Mouse (Mus musculus): ENCODE results near the gene Trim67.

Gene Trim67

DNA sequence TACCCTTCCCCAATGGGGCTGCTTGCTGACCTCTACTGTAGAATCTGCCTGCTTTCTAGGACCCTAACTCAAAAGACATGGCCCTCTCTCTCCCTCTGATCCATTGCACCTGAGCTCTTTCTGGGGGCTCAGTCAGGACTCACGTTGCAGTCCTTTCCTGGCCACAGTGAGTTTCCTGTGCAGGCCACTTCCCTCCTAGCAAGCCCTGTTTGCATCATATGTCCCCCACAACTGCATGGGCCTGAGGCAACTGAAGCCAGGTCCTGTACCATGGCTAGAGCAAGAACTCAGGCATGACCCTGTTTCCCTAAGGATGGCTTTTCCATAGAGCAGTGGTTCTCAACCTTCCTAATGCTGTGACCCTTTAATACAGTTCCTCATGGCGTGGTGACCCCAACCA lies 45.1 kb downstream of the Trim67 start:
- no peak for TF ChIP-seq GATA4 (IDR thresholded peaks at IDR 0.05; ENCODE audit: insufficient replicate concordance, low read length)

DNA sequence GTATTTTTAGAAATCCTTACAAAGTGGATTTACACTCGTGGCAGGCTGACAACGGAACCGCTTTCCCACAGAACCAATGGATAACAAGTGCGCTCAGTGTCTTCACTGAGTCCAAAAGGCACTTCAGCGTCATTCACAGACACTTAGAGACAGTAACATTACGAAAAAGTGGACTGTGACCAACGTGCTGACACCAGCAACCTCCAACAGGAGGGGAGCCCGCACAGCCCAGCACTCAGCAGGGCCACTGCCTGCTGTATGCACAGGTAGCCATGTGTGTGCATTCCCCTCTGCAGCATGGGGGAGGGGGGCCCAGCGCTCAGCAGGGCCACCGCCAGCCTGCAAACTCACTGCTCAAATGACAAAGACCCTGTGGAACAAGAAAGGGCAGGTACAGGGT lies 46.5 kb downstream of the Trim67 start:
- no peak for TF ChIP-seq GATA4 (IDR thresholded peaks at IDR 0.05; ENCODE audit: insufficient replicate concordance, low read length)

DNA sequence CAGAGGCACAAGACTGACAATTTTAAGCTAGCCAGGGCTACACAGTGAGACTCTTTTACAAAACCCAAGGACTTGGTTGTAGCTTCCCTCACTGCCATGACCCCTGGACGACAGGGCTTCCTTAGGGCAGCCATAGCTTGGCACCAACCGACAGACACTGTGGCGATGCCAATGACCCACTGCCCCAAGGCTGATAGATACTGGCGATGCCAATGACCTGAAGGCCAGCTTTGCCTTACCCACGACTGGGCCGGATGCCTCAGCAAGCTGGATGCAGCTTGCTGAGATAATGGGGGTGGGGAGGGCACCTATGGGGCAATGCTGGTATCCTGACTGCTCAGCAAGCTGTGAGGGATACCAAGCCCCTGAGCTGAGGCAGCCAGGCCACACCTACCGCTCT lies 48.0 kb downstream of the Trim67 start:
- peak; percentile 68; the same call in 1 of the 2 replicates for TF ChIP-seq GATA4 (IDR thresholded peaks at IDR 0.05; ENCODE audit: insufficient replicate concordance, low read length)

DNA sequence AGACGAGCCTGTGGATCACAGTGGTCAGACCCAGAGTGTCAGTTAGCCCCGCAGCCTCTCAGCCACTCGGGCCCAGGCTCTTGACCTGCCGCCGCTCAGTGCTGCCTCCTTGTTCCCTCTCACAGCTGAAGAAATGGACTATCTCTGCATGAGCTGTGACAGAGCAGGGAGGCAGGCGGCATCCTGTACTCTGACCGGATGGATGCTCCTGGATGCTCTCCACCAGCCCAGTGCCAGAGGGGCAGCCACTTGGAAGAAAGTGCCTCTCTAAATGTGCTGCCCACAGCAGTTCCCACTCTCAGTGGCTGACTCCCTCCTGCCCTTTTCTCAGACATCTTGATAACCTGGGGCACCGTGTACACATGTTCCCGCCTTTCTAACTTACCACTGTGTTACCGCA lies 48.9 kb downstream of the Trim67 start:
- TF ChIP-seq GATA4 (IDR thresholded peaks at IDR 0.05; ENCODE audit: insufficient replicate concordance, low read length), result no peak

DNA sequence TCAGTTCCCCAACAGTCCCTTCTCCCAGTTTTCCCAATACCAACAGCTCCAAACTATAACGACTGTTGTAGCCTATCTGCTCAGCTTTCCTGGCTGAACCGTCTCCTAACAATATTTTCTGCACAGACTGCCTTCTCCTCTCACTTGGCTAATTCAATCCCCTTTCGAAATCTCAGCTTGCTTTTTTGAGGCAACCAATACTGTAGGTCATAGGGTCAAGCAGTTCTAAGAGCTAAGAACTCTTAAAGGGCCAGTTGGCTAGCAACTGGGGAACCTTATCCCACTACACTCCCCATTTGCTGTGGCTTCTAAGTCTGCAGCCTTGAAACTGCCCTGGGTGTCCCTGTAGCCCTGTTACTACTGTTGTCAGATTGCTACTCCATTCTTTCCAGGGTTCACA lies 52.2 kb downstream of the Trim67 start:
- no peak for TF ChIP-seq GATA4 (IDR thresholded peaks at IDR 0.05; ENCODE audit: insufficient replicate concordance, low read length)

DNA sequence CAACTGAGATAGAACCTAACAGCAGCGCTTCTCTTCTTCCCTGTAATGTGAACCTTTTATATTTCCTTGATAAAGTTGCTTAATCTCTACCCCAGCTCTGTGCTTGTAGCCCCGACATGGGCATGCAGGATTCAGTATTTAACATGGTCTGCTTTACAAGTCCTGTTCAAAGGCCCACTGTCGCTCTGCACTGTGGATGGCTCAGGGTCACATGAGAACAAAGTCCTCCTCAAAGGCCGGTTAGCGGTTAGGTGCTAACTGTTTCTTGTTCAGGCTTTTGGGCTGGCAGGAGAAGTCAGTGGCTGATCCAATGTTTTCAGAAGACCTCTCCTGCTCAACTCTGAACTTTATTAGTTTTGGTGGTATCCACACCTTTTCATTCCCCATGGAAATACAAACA lies 52.7 kb downstream of the Trim67 start:
- TF ChIP-seq GATA4 (IDR thresholded peaks at IDR 0.05; ENCODE audit: insufficient replicate concordance, low read length), result no peak

DNA sequence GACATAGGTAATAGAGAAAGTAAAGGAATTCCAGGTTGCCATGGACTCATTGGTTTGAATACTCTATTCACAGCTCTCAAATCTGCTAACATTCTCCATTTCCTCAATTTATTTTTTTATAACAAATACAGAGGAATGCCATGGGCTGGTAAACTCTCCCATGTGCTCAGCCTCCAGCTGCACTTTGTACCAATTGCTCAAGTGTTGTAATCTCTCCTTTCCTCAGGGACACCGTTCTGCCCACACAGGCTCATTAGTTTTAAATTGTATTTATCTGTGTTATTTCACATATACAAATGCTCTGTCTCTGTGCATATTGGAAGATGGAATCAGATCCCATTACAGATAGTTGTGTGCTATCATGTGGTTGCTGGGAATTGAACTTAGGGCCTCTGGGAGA lies 60.6 kb downstream of the Trim67 start:
- no peak for TF ChIP-seq GATA4 (IDR thresholded peaks at IDR 0.05; ENCODE audit: insufficient replicate concordance, low read length)

DNA sequence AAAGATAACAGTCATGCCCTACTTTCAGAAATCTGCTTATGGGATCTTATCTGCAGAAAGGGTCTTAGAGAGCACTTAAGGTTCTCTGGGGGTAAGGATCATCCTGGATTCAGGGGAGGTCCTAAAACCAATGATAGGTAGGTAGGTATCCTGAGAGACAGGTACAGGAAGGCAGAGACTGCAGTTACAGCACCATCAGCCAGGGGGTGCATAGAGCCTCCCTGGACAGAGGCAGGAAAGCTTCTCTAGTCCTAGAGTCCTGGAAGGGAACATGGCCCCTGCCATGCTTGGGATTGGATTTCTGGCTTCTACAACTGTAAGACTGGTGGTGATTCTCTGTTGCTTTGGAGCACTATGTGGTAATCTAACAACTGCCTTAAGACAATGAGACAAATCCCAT lies 66.6 kb downstream of the Trim67 start:
- no peak for TF ChIP-seq GATA4 (IDR thresholded peaks at IDR 0.05; ENCODE audit: insufficient replicate concordance, low read length)

DNA sequence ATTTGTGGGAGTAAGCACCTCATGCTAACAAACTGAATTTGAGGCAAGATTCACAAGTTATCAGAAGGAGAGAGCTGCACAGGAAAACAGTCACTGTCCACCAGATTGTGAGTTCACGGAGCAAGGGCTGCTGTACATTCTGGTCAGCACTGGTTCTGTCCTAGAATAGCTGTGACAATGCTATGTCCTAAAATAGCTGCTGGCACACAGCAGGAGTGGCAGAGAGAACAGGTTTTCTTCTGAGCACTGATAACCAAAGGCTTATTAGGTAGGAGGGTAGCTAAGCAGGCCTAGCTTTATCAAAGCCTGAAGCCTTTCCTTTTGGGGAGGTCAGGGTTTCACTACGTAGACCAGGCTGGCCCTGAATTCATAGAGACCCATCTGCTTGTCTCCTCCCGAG lies 67.3 kb downstream of the Trim67 start:
- TF ChIP-seq GATA4 (IDR thresholded peaks at IDR 0.05; ENCODE audit: insufficient replicate concordance, low read length), result no peak

DNA sequence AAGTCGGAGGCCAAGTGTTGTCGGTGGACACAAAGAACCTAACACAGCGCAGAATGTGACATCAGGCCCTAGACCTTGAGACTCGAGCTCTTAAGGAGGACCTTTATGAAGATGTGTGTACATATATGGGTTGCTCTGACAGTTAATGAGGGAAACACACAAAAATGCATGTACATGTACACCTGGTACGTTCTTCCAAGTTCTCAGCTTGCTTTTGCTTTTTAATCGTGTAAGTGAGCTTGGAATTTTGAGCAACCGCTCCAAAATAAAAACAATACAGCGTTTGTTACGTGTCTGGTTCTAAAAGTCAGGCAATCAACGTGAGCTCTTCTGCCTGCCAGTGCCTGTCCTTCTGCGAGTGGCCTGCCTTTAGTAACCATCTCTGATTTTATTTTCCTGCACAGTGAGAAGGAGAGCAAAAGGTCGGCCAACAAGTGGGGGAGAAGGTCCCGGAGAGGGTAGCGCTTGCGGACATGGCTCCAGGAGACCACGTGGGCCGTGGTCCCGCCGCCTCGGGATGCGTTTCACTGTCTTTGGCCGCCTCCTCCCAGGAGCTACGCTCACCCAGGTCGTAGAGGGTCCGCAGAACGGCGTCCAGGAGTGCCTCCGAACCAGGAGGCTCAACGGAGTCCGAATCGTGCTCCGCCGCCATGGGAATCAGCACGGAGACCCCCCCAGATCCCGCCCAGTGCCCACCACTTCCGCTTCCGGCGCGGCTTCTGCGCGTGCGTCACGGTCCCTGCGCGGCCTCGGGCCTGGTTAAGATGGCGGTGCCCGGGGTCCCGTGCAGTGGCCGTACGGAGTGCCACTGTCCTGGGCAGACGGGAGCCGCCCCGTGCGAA lies 69.7 kb downstream of the Trim67 start, which contains the start of the genes Gnpat and 2810004N23Rik:
Gene Gnpat, plus strand, starts transcription at position 713 of the 842 bp plus-strand sequence.
Gene 2810004N23Rik, minus strand, starts transcription at position 800 of the 842 bp plus-strand sequence.
- peak; percentile 58; the same call in 1 of the 2 replicates for TF ChIP-seq GATA4 (IDR thresholded peaks at IDR 0.05; ENCODE audit: insufficient replicate concordance, low read length)

DNA sequence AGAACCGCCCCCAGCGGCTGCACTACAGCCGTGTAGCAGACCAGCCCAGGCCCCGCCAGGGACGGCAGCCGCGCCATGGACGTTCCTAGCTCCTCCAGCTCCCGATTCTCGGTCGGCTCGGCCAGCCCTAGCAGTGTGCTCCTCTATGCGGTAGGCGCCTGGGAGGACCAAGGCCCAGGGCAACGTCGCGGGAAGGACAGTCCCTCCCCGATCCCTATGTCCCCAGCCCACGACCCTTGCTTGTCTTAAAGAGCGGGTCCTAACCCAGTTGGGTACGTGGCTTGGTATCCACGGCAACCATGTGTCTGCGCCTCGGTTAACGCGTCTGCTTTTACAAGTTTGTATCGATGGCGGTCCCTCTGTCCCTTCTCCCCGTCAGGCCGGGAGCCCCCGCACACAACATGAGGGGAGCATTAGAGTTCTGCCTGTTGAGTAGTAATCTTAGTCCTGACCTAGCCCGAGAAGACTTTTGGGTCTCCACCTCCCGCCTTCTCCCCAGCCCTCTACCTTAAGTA lies 70.3 kb downstream of the Trim67 start:
- TF ChIP-seq GATA4 (IDR thresholded peaks at IDR 0.05; ENCODE audit: insufficient replicate concordance, low read length), result no peak

DNA sequence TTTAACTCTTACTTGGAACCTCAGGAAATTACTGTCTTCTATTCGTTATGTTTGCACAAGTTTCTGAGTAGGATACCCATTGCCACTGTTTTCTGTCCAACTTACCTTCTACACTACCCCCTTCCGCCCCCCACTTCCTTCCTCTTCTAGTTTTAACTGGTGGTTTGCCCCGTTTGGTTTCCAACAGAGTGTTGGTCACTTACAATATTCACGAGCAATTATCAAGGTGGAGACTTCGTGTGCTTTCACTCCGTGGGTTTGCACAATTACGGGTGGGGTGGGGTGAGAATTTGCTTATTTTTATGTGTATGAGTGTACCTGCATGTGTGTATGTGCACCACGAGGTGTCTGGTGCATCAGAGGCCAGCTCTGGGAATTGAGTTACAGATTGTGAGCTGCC lies 70.8 kb downstream of the Trim67 start:
- TF ChIP-seq GATA4 (IDR thresholded peaks at IDR 0.05; ENCODE audit: insufficient replicate concordance, low read length), result no peak

DNA sequence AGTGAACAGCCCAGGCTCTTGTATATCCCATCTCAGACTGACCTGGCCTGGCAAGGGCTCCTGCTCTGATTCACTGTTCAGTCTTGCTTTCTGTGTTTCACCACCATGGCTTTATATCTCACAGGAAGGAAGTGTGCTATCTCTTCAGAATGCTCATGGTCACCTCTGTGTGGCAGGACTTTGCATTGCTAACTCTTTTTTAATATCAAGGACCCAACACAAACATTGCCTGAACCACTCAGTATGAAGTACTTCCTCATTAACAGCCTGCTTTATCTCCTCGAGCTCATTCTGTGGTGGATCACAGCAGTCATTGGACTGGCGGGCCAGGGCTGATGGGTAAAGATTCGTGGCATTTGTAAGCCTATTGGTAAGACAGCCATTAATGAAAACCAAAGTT lies 73.8 kb downstream of the Trim67 start:
- no peak for TF ChIP-seq GATA4 (IDR thresholded peaks at IDR 0.05; ENCODE audit: insufficient replicate concordance, low read length)

DNA sequence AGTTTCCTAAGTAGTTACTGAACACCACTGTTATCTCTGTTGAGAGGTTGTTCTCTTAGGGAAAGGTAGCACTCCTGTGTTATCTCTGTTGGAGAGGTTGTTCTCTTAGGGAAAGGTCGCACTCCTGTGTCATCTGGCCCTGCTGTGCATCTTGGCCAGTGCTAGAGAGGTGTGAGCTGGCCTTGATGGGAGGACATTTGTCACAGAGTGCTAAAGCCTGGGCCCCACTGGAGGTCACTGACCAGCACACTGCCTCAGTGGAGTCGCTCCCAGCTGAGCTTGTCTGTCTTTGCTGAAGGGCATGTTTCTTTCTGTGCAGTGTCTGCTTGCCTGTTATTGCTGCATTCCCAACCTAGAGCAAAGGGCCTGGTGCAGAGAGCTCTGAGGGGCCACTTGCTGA lies 74.2 kb downstream of the Trim67 start:
- TF ChIP-seq GATA4 (IDR thresholded peaks at IDR 0.05; ENCODE audit: insufficient replicate concordance, low read length), result no peak

DNA sequence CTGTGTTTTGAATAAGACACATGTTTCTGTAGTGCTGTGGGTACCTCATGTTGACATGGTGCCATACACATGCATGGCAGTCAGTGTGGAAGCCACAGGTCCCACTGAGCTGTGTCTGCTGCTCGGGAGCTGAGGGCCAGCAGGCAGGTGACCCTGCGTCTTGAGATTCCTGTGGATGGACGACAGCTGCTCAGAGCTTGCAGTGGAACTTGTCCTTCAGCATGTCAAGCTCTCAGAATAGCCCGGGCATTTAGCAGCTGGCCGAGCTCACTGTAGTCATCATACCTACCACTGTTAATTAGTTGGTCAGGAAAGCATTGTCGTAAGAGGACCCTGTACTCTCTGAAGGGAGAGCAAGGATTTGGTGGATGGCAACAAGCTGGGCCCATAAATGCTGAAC lies 76.8 kb downstream of the Trim67 start:
- TF ChIP-seq GATA4 (IDR thresholded peaks at IDR 0.05; ENCODE audit: insufficient replicate concordance, low read length), result no peak

DNA sequence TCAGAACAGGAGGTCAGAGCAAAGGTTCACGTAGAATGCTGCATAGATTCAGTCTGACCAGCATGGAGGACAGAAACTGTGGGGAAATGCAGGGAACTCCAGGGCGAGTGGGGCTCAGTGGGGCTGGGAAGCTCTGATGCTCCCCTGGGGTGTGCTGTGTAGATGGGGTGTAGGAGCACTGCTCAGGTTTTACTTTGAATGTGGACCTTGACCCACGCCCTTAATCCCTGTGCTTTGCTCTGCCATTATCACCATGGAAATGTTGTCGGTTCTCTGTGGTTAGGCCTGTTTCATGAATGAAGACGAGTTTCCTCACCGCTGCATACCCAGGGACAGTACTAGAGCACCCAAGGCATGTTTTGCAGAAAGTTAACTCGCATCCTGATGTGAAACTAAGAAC lies 78.6 kb downstream of the Trim67 start:
- no peak for TF ChIP-seq GATA4 (IDR thresholded peaks at IDR 0.05; ENCODE audit: insufficient replicate concordance, low read length)

DNA sequence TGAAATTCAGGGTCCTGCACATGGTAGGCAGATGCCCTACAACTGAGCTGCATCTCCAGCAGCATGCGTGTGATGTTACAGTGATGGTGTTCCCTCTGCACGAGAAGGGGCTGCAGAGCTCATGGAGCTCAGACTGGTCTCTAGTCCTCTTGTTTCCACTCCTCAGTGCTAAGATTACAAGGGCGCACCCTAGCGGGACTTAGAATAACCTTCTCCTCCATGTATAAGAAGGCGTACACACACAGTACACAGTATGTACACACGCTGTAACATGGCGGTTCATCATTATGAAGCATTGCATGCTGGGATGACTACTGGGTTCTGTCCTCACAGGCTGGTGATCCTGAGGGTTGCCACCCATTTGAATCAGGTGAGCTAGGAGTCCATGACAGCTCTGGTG lies 79.2 kb downstream of the Trim67 start:
- no peak for TF ChIP-seq GATA4 (IDR thresholded peaks at IDR 0.05; ENCODE audit: insufficient replicate concordance, low read length)
